Mouse (Mus musculus): ENCODE results near the gene Pxylp1.
A peak's percentile ranks its signal among the peaks of the same experiment; 100 is the strongest.
"Not testable (repeated sequence)": the region's sequence is repeated elsewhere in the genome, so short reads cannot be mapped to it uniquely, and the experiment has no call there.

The Pxylp1 gene

DNA sequence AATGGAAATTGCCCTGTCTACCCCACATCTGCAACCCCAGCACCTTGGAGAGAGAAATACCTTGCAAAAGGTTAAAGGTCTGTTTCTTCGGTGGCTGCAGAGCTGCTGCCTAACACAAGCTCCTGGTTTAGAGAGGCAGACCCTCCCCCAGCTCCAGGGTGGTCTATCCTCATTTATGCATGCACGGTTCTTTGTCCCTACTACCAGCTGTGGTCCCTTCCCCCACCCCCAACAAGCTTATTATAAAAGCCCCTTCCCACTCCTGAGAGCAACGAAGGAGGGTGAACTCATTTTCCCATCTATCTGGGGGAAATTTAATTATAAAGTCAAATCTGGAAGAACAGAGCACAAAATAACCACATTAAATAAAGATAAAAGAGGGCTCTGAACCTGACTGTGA, at the start of gene Pxylp1:
Gene Pxylp1, minus strand, starts transcription at position 124 of the 400 bp plus-strand sequence.
- DNase-seq (ENCODE audit: extremely low spot score), result no peak

DNA sequence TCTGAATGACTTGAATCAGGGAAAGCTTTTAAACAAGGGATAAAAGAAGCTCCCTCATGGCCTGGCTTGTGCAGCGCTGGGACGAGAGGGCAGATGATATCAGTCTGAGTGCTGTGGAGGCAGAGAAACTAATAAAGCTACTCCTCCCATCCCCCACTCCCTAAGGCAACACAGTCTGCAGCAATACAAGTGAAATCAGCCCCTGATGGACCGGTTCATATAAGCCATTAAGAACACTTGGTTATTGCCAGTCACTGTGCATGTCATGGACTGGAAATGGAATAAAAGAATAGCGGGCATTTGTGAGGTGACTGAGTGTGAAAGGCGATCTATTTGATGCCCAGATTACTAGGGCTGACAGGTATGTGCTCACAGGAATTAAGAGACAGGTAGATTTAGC, 46.4 kb upstream of the Pxylp1 start:
- DNase-seq (ENCODE audit: extremely low spot score), result no peak

DNA sequence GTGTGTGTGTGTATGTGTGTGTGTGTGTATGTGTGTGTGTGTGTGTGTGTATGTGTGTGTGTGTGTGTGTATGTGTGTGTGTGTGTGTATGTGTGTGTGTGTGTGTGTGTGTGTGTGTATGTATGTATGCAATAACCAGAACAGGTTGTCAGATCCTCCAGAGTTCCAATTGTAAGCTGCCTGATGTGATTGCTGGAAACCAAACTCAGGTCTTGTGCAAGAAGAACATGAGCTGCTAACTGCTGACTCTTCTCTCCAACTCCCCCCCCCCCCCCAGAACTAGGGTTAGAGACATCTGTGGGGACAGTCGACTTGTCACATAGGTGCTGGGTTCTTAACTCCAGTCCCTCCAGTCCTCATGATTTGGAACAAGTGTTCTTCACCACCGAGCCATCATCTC, 44.0 kb upstream of the Pxylp1 start:
- DNase-seq (ENCODE audit: extremely low spot score), result not testable (repeated sequence)

DNA sequence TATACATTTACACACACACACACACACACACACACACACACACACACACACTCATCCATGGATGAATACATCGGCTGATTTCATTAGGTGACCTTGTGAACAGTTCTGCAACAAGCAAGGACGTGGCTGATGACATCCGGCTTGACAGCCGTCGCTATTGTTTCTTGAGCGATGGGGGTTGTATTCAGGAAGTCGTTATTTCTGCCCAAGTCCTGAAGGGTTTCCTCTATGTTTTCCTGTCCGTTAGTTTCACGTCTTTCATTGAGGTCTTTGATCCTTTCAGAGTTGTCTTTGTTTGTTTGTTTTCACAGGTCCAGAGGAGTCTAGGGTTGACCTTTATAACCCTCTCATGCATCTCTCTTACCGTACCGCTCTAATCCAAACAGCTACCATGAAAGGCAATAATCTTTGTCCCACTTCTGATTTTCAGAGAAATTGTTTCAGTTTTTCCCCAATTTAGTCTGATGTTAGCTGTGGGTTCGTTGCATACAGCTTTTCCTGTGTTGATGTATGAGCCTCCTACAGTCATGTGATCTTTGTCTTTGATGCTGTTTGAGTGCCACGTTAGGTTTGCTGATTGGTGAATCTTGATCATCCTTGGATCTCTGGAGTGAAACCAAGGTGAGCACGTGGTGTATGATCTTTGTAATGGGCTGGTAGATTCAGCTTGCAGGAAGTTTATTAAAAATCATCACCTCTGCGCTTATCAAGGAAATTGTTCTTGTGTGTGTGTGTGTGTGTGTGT, 43.3 kb upstream of the Pxylp1 start:
- no peak for DNase-seq (ENCODE audit: extremely low spot score)

DNA sequence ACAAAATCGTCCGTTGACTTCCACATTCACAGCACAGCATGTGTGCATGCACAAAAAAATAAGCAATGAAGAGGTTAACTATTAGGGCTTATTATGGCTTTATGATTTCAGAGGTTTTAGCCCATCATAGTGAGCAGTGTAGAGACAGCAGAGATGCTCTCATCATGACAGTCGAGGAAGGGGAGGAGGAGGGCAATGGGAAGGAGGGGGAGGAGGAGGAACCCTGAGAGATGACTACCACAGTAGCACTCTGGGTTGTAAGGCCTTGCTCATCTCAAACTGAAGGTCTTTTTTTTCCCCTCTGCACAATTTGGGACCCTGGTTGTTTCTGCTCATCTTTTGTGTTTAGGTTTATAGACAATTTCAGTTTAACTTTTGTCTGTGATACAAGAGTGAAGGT, 42.3 kb upstream of the Pxylp1 start:
- DNase-seq (ENCODE audit: extremely low spot score), result no peak

DNA sequence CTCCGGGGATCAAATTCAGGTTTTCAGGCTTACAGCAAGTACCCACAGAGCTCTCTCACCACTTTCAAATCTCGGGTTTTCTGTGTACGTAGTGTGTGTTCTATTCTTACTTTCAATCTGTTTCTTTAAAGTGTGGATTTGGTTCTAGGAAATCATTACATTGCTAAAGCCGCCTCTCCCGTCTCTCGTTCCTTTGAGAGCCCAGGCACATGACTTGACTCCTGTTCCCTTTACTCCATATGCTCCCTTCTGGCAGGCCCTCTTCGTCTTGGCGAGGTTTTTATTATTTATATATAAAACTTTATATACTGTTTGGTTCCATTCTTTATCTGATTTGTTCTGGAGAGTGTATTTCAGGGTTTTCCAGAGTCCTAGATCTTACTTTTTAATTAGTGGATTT, 40.3 kb upstream of the Pxylp1 start:
- DNase-seq (ENCODE audit: extremely low spot score), result no peak

DNA sequence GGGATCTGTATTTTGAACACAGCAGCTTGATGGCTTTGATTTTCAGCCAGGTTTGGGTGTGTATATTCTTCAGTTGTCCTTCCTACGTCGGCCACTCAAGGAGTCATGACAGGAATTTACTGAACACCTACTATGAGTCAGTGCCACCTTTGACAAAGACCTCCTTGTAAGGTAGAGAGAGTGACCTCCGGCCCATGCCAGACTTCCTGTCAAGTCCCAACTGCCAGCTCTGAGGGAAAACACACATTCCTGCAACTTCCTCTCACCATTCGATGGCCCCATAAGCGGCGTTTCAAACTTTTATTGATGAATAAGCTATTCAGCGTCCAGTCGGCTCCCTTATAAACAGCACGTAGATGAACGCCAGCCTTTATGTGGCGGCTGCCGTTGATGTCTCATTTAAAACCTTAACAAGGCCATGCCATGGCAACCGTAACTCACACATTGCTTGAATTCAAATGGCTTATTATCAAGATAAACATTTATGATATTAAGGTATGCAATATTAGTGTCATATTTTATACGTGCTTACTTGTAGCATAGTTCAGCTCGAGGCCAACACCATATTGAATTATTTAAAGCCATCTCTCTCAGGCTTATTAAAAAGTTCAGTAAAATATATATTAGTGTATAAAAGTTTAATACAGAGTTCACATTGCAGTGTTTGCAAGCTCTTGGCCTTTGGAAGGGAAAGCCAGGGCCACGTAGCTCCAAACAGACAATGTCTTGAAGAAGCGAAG, 31.3 kb upstream of the Pxylp1 start:
- no peak for DNase-seq (ENCODE audit: extremely low spot score)

DNA sequence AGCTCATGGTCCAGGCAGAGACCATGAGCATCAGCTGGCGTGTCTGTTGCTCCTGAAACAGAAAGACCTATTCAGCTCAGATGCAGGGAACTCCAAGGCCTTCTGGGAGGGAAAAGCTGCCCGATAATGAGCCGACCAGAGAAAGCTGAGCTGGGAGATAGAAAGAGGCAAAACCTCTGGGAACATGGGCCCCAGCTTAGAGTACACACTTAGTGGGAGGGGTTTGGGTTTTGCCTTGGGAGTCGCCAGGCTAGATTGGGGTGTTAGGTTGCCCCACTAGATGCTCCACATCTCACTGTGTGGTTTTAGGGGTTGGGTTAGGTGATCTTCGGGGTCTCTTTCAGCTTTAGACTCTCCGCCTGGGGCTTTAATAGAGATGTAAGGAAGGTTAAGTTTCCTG, 30.6 kb upstream of the Pxylp1 start:
- DNase-seq (ENCODE audit: extremely low spot score), result no peak

DNA sequence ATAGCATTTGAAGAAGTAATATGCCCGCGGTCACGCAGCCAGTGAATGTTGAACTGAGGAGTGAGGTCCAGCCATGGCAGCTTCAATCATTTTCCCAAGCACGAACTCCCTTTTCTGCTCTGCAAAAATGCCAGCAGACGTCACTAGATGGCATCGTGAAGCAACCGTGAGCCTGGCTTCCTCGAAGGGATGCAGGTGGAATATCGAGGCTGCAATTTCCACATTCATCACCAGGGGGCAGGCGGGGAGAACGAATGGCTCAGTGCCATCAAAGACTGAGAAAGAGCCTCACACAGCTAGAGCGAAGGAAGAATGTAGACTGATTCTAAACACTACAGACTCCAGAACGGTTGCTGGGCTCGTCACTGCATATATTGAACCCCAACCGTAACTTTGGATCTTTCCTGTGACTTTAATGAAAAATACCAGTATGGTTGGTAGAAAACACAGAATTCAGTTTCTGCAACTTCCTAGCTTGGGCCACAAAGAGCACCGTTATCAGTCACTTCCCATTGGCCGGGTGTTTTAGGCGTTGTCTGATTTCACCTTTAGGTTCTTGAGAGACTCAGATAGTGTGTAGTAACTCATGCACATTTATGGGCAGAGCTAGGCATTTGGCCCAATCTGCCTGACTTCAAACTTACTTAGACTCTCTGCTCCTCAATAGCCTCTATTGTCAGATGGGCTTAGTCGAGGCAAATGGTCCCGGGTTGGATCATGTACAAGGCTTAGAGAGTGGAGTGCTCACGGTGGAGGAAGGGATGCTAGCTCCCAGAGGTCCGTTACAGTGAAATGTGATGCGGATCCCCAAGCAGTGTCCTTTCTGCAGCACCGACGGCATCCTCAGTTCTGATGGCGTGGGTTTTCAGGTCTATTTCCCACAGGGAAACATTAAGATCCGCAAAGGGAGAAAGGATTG, 24.4 kb upstream of the Pxylp1 start:
- peak; percentile 95 for DNase-seq (ENCODE audit: extremely low spot score)

DNA sequence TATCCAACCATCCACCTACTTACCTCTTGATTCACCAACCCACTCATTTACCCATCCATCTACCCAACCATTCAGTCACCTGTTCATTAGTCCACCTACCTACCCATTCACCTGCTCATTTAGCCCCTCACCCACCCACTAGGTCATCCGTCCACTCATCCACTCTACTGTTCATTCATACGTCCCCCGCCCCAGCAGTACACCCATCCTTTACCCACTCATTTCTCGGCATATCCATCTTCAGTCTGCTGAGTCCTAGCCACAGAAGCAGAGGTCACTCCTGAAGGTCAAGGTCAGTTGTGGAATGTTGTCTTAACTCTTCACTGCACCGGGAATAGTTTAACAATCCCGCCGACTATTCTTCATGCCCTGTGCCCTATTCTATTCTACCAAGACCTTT, 23.6 kb upstream of the Pxylp1 start:
- DNase-seq (ENCODE audit: extremely low spot score), result no peak

DNA sequence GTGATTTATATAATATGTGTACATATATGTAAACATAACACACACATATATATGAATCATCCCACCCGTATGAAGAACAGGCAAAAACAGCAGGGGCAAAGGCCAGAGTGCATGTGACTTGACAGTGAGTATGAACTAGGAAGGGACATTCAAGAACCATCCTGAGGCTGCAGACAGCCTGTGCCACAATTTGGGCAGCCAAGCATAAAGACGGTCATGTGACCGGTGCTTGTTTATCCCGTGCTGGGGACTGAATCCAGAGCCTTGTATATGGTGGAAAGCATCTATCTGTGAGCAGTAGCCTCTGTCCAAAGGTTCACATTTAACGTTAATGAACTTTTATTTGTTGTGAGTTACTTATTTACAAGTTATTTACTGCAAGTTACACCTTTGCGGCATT, 22.4 kb upstream of the Pxylp1 start:
- no peak for DNase-seq (ENCODE audit: extremely low spot score)

DNA sequence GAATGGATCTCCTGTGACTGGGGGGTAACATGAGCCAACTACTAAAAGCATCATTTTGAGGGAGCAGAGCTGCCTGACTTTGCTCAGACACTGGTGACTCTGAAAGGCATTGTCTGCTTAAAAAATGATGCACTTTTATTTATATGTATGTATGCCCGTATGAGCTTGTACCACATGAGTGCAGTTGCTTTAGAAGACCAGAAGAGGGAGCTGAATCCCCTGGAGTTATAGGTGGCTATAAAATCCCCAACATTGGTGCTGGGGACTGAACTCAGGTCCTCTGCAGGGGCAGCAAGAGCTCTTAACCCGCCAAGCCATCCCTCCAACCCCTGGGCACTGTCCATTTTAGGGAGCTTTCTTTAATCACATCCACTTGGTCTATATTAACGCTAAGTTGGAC, 21.5 kb upstream of the Pxylp1 start:
- no peak for DNase-seq (ENCODE audit: extremely low spot score)

DNA sequence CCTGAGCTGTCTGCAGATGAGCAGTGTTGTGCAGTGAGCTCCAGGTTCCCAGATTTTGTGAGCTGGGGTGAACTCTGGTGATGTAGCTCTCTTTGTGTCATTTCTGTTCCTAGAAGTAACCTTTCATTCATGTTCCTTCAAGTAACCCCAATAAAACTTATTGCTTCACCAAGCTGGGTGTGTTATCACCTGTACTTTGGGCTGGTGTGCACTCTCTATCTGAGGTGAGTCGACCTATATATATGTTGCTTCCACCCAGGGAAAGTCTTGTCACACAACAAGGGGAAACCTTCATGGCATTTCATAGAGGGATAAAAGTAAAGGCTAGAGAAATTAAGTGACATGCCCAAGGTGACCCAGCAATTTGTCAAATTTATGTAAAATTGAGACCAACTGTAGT, 17.0 kb upstream of the Pxylp1 start:
- DNase-seq (ENCODE audit: extremely low spot score), result no peak

DNA sequence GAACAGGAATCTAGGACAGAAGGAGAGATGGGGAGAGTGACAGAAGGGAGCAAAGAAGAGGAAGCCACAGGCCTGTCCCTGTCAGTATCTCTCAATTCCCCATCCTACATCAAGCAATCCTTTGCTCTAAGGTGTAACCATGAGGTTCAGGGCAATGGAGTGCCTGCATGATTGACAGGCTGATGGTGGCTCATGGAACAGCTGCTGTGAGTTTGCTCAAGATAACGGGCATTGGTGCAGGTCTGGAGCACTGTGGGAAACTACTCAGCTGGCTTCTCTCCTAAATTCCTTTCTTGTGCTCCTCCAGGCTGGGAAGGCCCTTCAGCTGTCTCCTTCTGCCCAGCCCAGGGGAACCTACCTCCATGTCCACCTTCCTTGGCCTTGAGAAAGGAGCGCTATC, 16.3 kb upstream of the Pxylp1 start:
- no peak for DNase-seq (ENCODE audit: extremely low spot score)

DNA sequence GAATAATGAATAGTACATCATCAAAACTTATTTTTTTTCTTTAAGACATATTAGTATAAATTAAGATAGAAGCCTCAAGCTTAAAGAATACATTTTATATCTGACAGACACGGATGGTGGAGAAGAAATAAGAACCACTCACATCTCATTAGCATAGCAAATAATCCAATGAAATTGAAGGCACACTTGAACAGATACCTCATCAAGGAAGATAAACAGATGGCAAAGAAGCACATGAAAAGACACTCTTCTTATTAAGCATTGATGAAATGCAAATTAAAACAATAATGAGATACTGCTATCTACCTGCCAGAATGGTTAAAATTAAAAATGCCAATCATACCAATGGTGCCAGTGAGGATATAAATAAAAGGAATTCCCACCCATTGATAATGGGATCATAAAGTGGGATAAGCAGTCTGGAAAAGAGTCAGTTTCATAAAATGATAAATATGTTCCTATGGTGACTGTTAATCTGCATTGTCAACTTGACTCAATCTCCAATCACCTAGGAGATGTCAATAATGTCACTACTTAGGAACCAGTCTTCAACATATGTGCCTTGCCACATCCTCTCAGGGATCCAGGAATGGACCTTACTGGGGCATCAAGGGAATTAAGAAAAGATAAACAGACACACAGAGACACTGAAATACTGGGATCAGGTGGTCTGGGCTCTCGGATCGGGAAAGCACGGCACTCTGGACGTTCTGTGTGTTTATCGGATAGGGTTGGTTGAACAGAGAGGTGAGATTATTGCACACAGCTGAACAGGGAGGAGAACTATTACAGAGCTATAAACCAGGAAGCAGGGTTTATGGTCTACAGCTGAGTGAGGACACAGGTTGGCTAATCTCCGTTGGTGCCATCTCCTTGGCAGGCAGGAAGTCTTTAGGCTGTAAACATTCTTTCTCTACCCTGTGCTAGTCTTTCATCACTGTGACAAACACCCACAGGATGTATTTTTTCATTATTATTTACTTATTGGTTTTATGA, 12.2 kb upstream of the Pxylp1 start:
- no peak for DNase-seq (ENCODE audit: extremely low spot score)

DNA sequence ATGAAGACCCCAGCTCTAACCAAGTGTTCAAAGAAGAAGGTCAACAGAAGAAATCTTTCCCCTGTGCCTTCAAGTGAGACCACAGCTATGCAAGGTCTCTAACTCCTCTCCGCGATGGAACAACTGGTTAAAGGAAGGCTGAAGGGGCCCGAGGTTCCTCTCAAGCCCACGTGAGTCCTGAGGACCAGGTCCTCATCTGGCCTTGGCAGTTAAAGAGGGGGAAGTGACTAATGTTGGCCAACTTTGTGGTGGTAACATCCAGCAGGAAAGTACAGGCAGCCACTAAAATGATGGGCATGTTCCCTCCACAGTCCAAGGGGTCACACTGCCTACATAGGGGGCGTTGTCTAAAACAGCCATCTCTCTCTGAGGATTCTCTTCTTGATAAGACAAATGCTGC, 7.2 kb upstream of the Pxylp1 start:
- DNase-seq (ENCODE audit: extremely low spot score), result no peak

DNA sequence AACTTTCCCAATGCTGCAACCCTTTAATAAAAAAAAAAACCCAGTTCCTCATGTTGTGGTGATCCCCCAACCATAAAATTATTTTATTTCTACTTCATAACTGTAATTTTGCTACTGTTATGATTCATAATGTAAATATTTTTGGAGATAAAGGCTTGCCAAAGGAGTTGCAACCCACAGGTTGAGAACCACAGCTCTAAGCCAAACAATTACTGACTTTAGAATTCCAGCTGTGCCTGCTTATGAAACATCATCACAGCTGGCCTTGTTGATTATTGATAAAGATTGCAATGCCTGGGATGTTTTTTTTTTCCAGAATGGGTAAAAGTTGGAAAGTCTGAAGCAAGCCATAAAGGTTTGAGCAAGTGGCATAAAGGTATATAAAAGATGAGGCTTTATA, 6.5 kb upstream of the Pxylp1 start:
- DNase-seq (ENCODE audit: extremely low spot score), result no peak

DNA sequence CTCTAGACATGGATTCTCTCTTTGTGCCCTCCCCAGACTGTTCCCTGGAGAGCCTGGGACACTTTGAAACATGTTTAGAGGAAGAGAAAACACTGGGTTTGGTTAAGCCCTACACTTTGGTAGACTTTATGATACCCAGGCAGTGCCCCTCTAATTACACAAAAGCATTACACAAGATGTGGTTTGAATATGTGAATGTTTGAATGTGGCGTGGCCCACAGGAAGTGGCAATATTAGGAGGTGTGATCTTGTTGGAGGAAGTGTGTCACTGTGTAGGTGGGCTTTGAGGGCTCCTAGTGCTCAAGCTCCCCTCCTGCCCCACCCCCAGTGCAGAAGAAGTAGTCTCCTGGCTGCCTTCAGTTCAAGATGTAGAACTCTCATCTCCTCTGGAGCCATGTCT, 4.2 kb upstream of the Pxylp1 start:
- DNase-seq (ENCODE audit: extremely low spot score), result no peak

DNA sequence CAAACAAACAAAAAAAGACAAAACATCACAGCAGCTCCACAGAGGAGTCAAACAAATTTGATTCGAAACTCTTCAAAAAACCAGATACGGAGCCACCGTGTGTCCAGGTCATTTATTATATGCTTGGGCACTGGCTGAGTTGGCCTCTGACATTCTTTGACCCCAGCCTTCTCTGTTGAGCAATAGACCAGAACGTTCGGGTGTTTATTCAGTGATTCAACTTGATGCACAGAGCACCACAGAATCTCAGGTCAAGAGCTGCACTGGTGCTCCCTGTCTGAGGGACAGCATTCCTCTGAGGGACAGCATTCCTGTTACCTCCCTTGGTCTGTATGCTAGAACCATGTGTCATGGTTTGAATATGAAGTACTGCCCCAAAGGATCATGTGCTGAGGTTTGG, 1.1 kb upstream of the Pxylp1 start:
- DNase-seq (ENCODE audit: extremely low spot score), result no peak

DNA sequence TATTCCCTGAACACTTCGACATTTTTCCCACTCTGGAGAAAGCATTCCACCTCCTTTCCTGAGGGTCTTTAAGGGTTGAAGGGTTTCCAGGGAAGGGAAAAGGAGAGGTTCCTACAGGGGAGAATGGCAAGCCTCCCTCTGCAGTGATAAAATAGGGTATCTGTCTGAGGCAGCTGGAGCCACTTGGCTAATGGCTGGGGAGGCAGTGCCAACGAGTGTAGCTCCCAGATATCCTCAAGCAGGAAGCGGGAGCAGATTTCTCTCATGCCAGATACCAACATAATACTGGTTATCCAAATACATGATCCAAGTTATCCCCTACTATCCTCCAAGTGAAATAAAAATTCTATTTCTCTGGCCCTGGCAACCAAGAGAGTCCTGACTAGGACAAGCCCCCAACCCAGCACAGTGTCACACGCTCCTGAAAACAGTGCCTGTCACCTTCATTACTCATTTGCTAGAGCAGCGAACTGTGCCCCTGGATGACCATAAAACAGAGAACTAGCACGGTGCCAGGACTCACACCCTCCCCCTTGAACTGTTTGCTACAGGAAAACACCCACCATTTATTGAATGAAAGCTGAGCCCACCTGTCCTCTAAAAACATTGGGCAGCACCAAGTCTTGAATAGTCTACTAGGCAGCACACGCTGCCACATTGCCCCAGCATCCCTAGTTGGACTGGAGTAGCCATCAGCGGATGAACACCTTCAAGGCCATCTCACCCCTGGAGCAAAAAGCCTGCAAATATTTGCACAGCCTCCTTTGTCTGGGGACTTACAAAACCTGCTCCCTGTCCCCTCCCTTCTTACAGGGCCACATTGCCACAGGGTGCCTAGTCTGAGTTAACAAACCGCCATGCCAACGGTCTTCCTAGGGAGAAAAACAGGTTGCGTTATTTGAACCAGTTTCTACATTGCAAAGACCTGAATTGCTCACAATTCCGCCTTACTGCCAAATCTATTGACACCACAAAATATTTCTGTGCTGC, 833 bp downstream of the Pxylp1 start:
- DNase-seq (ENCODE audit: extremely low spot score), result no peak

Measured in embryo, embryonic 9.5 days (tissue).